Mouse (Mus musculus) CD8-positive naive resting alpha-beta T cell, adult 2 months (primary cell): Measurements from ENCODE around the gene Zbtb37.

Experiments used
- DNase-seq, 2 experiments: peaks; one replicate each; pipeline ENCODE4 v3.0.0; 2022; ENCODE audit warnings: low read depth in 2 of 2, low spot score in 2 of 2

Gene Zbtb37

GRCm38 (mm10) chr1:160980537-160981234 lies 54.0 kb downstream of the Zbtb37 start:
- DNase-seq, result no peak

GRCm38 (mm10) chr1:160980021-160980420 lies 54.6 kb downstream of the Zbtb37 start:
- DNase-seq, result no peak

- DNase-seq, result no peak
Observed at GRCm38 (mm10) chr1:160978071-160978735, 56.4 kb downstream of the Zbtb37 start, which contains the start of gene Serpinc1. Gene Serpinc1, plus strand, starts transcription at chr1:160978585.

GRCm38 (mm10) chr1:160968643-160969042 lies 66.0 kb downstream of the Zbtb37 start:
- DNase-seq, result no peak

- DNase-seq, result no peak
Observed at GRCm38 (mm10) chr1:160967268-160967667, 67.4 kb downstream of the Zbtb37 start.

- no peak for DNase-seq
Observed at GRCm38 (mm10) chr1:160963199-160963598, 71.5 kb downstream of the Zbtb37 start.
